Mouse (Mus musculus) heart, embryonic 11.5 days (tissue): Measurements from ENCODE around the gene Kif18b. TPM values are rescaled to one million over a fixed set of nuclear protein-coding genes. Genes with fewer than 3 reads are reported as not detected.
A peak's percentile ranks its signal among the peaks of the same experiment; 100 is the strongest.

Experiments used
- ATAC-seq: fragments of 200-750 bp; cut with Nextera tagmentation; replicated peaks from 2 replicates; pipeline ENCODE4 v1.8.0; 2017; ENCODE audit warnings: moderate library complexity; ENCODE audit not compliant: insufficient number of reproducible peaks, low FRiP score, low TSS enrichment
- H3K27ac ChIP-seq: fragments of 300-500 bp; sonication (generic); 2 replicates; pipeline ENCODE4 v1.5.1; 2014; ENCODE audit warnings: mild to moderate bottlenecking, low read depth, low read length
- H3K27me3 ChIP-seq: fragments of 300-500 bp; sonication (generic); 2 replicates; pipeline ENCODE4 v1.6.1; 2014; ENCODE audit warnings: mild to moderate bottlenecking, low read length, mixed read lengths; ENCODE audit not compliant: control insufficient read depth, insufficient read depth
- H3K36me3 ChIP-seq: fragments of 300-500 bp; sonication (generic); 2 replicates; pipeline ENCODE4 v1.6.1; 2014; ENCODE audit warnings: mild to moderate bottlenecking, low read length, moderate library complexity, mixed read lengths; ENCODE audit not compliant: control insufficient read depth, insufficient read depth
- H3K4me1 ChIP-seq: fragments of 300-500 bp; sonication (generic); 2 replicates; pipeline ENCODE4 v1.6.1; 2014; ENCODE audit warnings: low read length; ENCODE audit not compliant: control insufficient read depth, insufficient read depth
- H3K4me2 ChIP-seq: fragments of 300-500 bp; sonication (generic); 2 replicates; pipeline ENCODE4 v1.6.1; 2014; ENCODE audit warnings: mild to moderate bottlenecking, moderate library complexity
- H3K4me3 ChIP-seq: fragments of 300-500 bp; sonication (generic); 2 replicates; pipeline ENCODE4 v1.5.1; 2014; ENCODE audit warnings: low read depth, low read length
- H3K9ac ChIP-seq: fragments of 300-500 bp; sonication (generic); 2 replicates; pipeline ENCODE4 v1.6.1; 2014; ENCODE audit warnings: mild to moderate bottlenecking, low read depth, low read length, moderate library complexity
- H3K9me3 ChIP-seq: fragments of 300-500 bp; sonication (generic); replicated peaks from 2 replicates; pipeline ENCODE4 v1.6.1; 2016; ENCODE audit warnings: low read length; ENCODE audit not compliant: control insufficient read depth
- WGBS: fragments of 180-500 bp; shearing (Covaris S2); extraction: QIAGEN DNeasy Blood & Tissue Kit; methylation state at CpG from one replicate; pipeline ENCODE4 v1.1.7; 2014; ENCODE audit not compliant: insufficient replicate concordance; 5-methylcytosine and 5-hydroxymethylcytosine counted together
- polyA plus RNA-seq: library from polyadenylated mRNA; unstranded; fragments of >200 nt; fragmentation: Nextera tagmentation; extraction: Ambion mirVana; gene quantifications from 2 replicates; pipeline ENCODE4 v1.2.1, GENCODE M21; 2014

Kif18b gene
- polyA plus RNA-seq, 1 experiment from 2014 or later, result 5.9 TPM

GRCm38 (mm10) chr11:102958870-102959269 is 33.9 kb upstream of the Kif18b start:
- ATAC-seq, result no peak
- WGBS, result 76% methylated on average over 1 of the region's 1 CpGs

GRCm38 (mm10) chr11:102958431-102958830 is 33.5 kb upstream of the Kif18b start:
- H3K4me1 ChIP-seq, result peaks cover 6% of the 10 kb centered on the region
- WGBS, result 88% methylated on average over 6 of the region's 6 CpGs
- no peak overlapping the region for H3K4me3 ChIP-seq
- peaks cover 18% of the 10 kb centered on the region; the same call in 1 of the 2 replicates for H3K27me3 ChIP-seq
- H3K9me3 ChIP-seq, result no peaks in the 10 kb centered on the region
- H3K4me2 ChIP-seq, result no peak overlapping the region
- no peak overlapping the region for H3K9ac ChIP-seq
- H3K27ac ChIP-seq, result no peak overlapping the region
- H3K36me3 ChIP-seq, result no peaks in the 10 kb centered on the region
- no peak for ATAC-seq

More at GRCm38 (mm10) chr11:102958870-102959269, 33.9 kb upstream of the Kif18b start:
- no peak overlapping the region for H3K4me2 ChIP-seq
- no peaks in the 10 kb centered on the region for H3K9me3 ChIP-seq
- H3K4me1 ChIP-seq, result peaks cover 9% of the 10 kb centered on the region
- no peak overlapping the region for H3K4me3 ChIP-seq
- H3K36me3 ChIP-seq, result no peaks in the 10 kb centered on the region
- peaks cover 21% of the 10 kb centered on the region; the same call in 1 of the 2 replicates for H3K27me3 ChIP-seq
- no peak overlapping the region for H3K27ac ChIP-seq
- no peak overlapping the region for H3K9ac ChIP-seq

- no peak for ATAC-seq
- Histone ChIP-seq H3K9me3 (no peaks in the 10 kb centered on the region), H3K9ac (no peak overlapping the region), H3K4me1 (peaks cover 2% of the 10 kb centered on the region; the same call in 1 of the 2 replicates), H3K27ac (no peak overlapping the region), H3K36me3 (no peaks in the 10 kb centered on the region), H3K4me2 (no peak overlapping the region), H3K4me3 (no peak overlapping the region), H3K27me3 (peaks cover 23% of the 10 kb centered on the region)
- 79% methylated on average over 8 of the region's 8 CpGs for WGBS
These were observed 32.8 kb upstream of the Kif18b start for GRCm38 (mm10) chr11:102957692-102958091.

GRCm38 (mm10) chr11:102956962-102957614 is 32.2 kb upstream of the Kif18b start:
- Histone ChIP-seq H3K4me1 (peaks cover 2% of the 10 kb centered on the region; the same call in 1 of the 2 replicates), H3K9ac (0 out of 2 replicates have a peak overlapping the region, but pooled peaks have one; percentile 10), H3K4me2 (no peak overlapping the region), H3K9me3 (no peaks in the 10 kb centered on the region), H3K36me3 (no peaks in the 10 kb centered on the region), H3K4me3 (no peak overlapping the region), H3K27me3 (peaks cover 25% of the 10 kb centered on the region), H3K27ac (no peak overlapping the region)
- WGBS, result 45% methylated on average over 16 of the region's 16 CpGs
- ATAC-seq, result no peak

- Histone ChIP-seq H3K4me2 (no peak overlapping the region), H3K4me3 (no peak overlapping the region), H3K27me3 (peaks cover 67% of the 10 kb centered on the region), H3K27ac (no peak overlapping the region), H3K9ac (no peak overlapping the region), H3K4me1 (peaks cover 2% of the 10 kb centered on the region), H3K36me3 (no peaks in the 10 kb centered on the region), H3K9me3 (no peaks in the 10 kb centered on the region)
- no peak for ATAC-seq
- 47% methylated on average over 6 of the region's 6 CpGs for whole genome bisulfite sequencing
These were observed 28.0 kb upstream of the Kif18b start for GRCm38 (mm10) chr11:102952922-102953321.

GRCm38 (mm10) chr11:102948043-102948961 is 23.4 kb upstream of the Kif18b start:
- H3K9ac ChIP-seq, result peak overlapping the region; percentile 59; the same call in 1 of the 2 replicates
- ATAC-seq, result no peak
- H3K36me3 ChIP-seq, result no peaks in the 10 kb centered on the region
- H3K4me1 ChIP-seq, result peaks cover 4% of the 10 kb centered on the region
- no peaks in the 10 kb centered on the region for H3K9me3 ChIP-seq
- peak overlapping the region; percentile 87 for H3K4me2 ChIP-seq
- peak overlapping the region; percentile 62 for H3K4me3 ChIP-seq
- 2% methylated on average over 51 of the region's 51 CpGs for WGBS
- H3K27me3 ChIP-seq, result peaks cover 96% of the 10 kb centered on the region
- no peak overlapping the region for H3K27ac ChIP-seq

GRCm38 (mm10) chr11:102946992-102947343 is 22.0 kb upstream of the Kif18b start:
- ATAC-seq, result no peak
- peak overlapping the region; percentile 65 for H3K4me2 ChIP-seq
- 6% methylated on average over 8 of the region's 8 CpGs for WGBS
- H3K36me3 ChIP-seq, result no peaks in the 10 kb centered on the region
- no peak overlapping the region for H3K9ac ChIP-seq
- H3K4me1 ChIP-seq, result peaks cover 4% of the 10 kb centered on the region
- peaks cover 96% of the 10 kb centered on the region for H3K27me3 ChIP-seq
- H3K4me3 ChIP-seq, result peak overlapping the region; percentile 33; the same call in 1 of the 2 replicates
- no peak overlapping the region for H3K27ac ChIP-seq
- H3K9me3 ChIP-seq, result no peaks in the 10 kb centered on the region

- Histone ChIP-seq H3K4me3 (peak within 1 kb of the TSS; percentile 33), H3K4me2 (peak within 1 kb of the TSS; percentile 65), H3K27ac (no peak within 1 kb of the TSS), H3K9ac (peak within 1 kb of the TSS; percentile 47; the same call in 1 of the 2 replicates), H3K4me1 (peaks cover 4% of the 10 kb centered on the region), H3K27me3 (peaks cover 93% of the 10 kb centered on the region), H3K9me3 (no peaks in the 10 kb centered on the region), H3K36me3 (no peaks in the 10 kb centered on the region)
- peak; percentile 85 for ATAC-seq
- WGBS, result under 1% methylated on average over 74 of the region's 87 CpGs
These were observed 21.5 kb upstream of the Kif18b start, which contains the start of gene C1ql1 for GRCm38 (mm10) chr11:102946265-102946991. C1ql1 (minus strand) TSS chr11:102946688.
